Mouse (Mus musculus) forebrain, embryonic 13.5 days (tissue): ENCODE data around the gene Ptpn11. TPM values are rescaled to one million over a fixed set of nuclear protein-coding genes. Genes with fewer than 3 reads are reported as not detected.
"Not testable (repeated sequence)": the region's sequence is repeated elsewhere in the genome, so short reads cannot be mapped to it uniquely, and the experiment has no call there.

Experiments used
- ATAC-seq: fragments of 200-750 bp; cut with Nextera tagmentation; 2 replicates; pipeline ENCODE4 v1.8.0; 2017
- H3K27ac ChIP-seq: fragments of 300-500 bp; sonication (generic); 2 replicates; pipeline ENCODE4 v1.5.1; 2015; ENCODE audit warnings: inconsistent platforms, mild to moderate bottlenecking, moderate library complexity
- H3K27me3 ChIP-seq: fragments of 300-500 bp; sonication (generic); 2 replicates; pipeline ENCODE4 v1.6.1; 2015; ENCODE audit warnings: mild to moderate bottlenecking, inconsistent platforms
- H3K36me3 ChIP-seq: fragments of 300-500 bp; sonication (generic); 2 replicates; pipeline ENCODE4 v1.6.1; 2015; ENCODE audit warnings: mild to moderate bottlenecking, inconsistent platforms; ENCODE audit not compliant: poor library complexity, severe bottlenecking
- H3K4me1 ChIP-seq: fragments of 300-500 bp; sonication (generic); 2 replicates; pipeline ENCODE4 v1.6.1; 2015; ENCODE audit warnings: inconsistent platforms
- H3K4me2 ChIP-seq: fragments of 300-500 bp; sonication (generic); 2 replicates; pipeline ENCODE4 v1.6.1; 2015; ENCODE audit warnings: inconsistent platforms, mild to moderate bottlenecking, moderate library complexity
- H3K4me3 ChIP-seq: fragments of 300-500 bp; sonication (generic); 2 replicates; pipeline ENCODE4 v1.5.1; 2015; ENCODE audit warnings: mild to moderate bottlenecking, inconsistent platforms
- H3K9ac ChIP-seq: fragments of 300-500 bp; sonication (generic); 2 replicates; pipeline ENCODE4 v1.6.1; 2015; ENCODE audit warnings: mild to moderate bottlenecking, inconsistent platforms
- H3K9me3 ChIP-seq: fragments of 300-500 bp; sonication (generic); replicated peaks from 2 replicates; pipeline ENCODE4 v1.6.1; 2016; ENCODE audit warnings: inconsistent platforms
- WGBS: fragments of 180-500 bp; shearing (Covaris S2); methylation state at CpG from one replicate; pipeline ENCODE4 v1.1.7; 2015; 5-methylcytosine and 5-hydroxymethylcytosine counted together
- polyA plus RNA-seq: library from polyadenylated mRNA; unstranded; fragments of >200 nt; fragmentation: Nextera tagmentation; extraction: Ambion mirVana; gene quantifications from 2 replicates; pipeline ENCODE4 v1.2.1, GENCODE M21; 2015

Ptpn11 gene
- polyA plus RNA-seq, 1 experiment from 2014 or later, result 27.8 TPM

- 89% methylated on average over 6 of the region's 6 CpGs for WGBS
- Histone ChIP-seq H3K36me3 (peaks cover 70% of the 10 kb centered on the region), H3K27ac (no peak overlapping the region), H3K27me3 (no peaks in the 10 kb centered on the region), H3K4me2 (no peak overlapping the region), H3K9ac (no peak overlapping the region), H3K4me1 (peaks cover 7% of the 10 kb centered on the region; the same call in 1 of the 2 replicates), H3K9me3 (no peaks in the 10 kb centered on the region), H3K4me3 (no peak overlapping the region)
- ATAC-seq, result no peak
These were observed 20.9 kb upstream of the Ptpn11 start for GRCm38 (mm10) chr5:121212108-121212507.

GRCm38 (mm10) chr5:121210601-121210924 lies 19.4 kb upstream of the Ptpn11 start:
- ATAC-seq, result no peak

GRCm38 (mm10) chr5:121209755-121210600 lies 18.8 kb upstream of the Ptpn11 start:
- no peak for ATAC-seq
- WGBS, result 91% methylated on average over 9 of the region's 9 CpGs

More at GRCm38 (mm10) chr5:121210601-121210924, 19.4 kb upstream of the Ptpn11 start:
- 87% methylated on average over 1 of the region's 1 CpGs for WGBS
- Histone ChIP-seq H3K4me2 (no peak overlapping the region), H3K4me1 (peaks cover 21% of the 10 kb centered on the region), H3K9me3 (no peaks in the 10 kb centered on the region), H3K4me3 (no peak overlapping the region), H3K27me3 (no peaks in the 10 kb centered on the region), H3K36me3 (peaks cover 81% of the 10 kb centered on the region), H3K9ac (no peak overlapping the region), H3K27ac (no peak overlapping the region)

GRCm38 (mm10) chr5:121206984-121207383 lies 15.8 kb upstream of the Ptpn11 start:
- peaks cover 65% of the 10 kb centered on the region for H3K36me3 ChIP-seq
- no peak for ATAC-seq
- peaks cover 28% of the 10 kb centered on the region for H3K4me1 ChIP-seq
- no peaks in the 10 kb centered on the region for H3K9me3 ChIP-seq
- no peak overlapping the region for H3K9ac ChIP-seq
- no peak overlapping the region for H3K4me2 ChIP-seq
- no peaks in the 10 kb centered on the region for H3K27me3 ChIP-seq
- no peak overlapping the region for H3K27ac ChIP-seq
- H3K4me3 ChIP-seq, result no peak overlapping the region
- 93% methylated on average over 3 of the region's 3 CpGs for WGBS

More at GRCm38 (mm10) chr5:121209755-121210600, 18.8 kb upstream of the Ptpn11 start:
- peaks cover 82% of the 10 kb centered on the region for H3K36me3 ChIP-seq
- no peak overlapping the region for H3K27ac ChIP-seq
- H3K9me3 ChIP-seq, result no peaks in the 10 kb centered on the region
- no peak overlapping the region for H3K4me2 ChIP-seq
- no peak overlapping the region for H3K4me3 ChIP-seq
- no peak overlapping the region for H3K9ac ChIP-seq
- H3K4me1 ChIP-seq, result peaks cover 27% of the 10 kb centered on the region
- no peaks in the 10 kb centered on the region for H3K27me3 ChIP-seq

GRCm38 (mm10) chr5:121206540-121206939 lies 15.3 kb upstream of the Ptpn11 start:
- H3K4me3 ChIP-seq, result no peak overlapping the region
- 83% methylated on average over 9 of the region's 9 CpGs for WGBS
- no peak overlapping the region for H3K4me2 ChIP-seq

GRCm38 (mm10) chr5:121205537-121206130 lies 14.4 kb upstream of the Ptpn11 start:
- H3K27ac ChIP-seq, H3K9me3 ChIP-seq, ATAC-seq, H3K27me3 ChIP-seq: not testable (repeated sequence)
- H3K4me1 ChIP-seq, result peaks cover 28% of the 10 kb centered on the region
- WGBS, result 81% methylated on average over 8 of the region's 10 CpGs
- peak overlapping the region; percentile 98 for H3K4me3 ChIP-seq
- peak overlapping the region; percentile 84 for H3K4me2 ChIP-seq
- H3K36me3 ChIP-seq, result peaks cover 52% of the 10 kb centered on the region
- peak overlapping the region; percentile 98 for H3K9ac ChIP-seq

More at GRCm38 (mm10) chr5:121206540-121206939, 15.3 kb upstream of the Ptpn11 start:
- Histone ChIP-seq H3K36me3 (peaks cover 61% of the 10 kb centered on the region), H3K27me3 (no peaks in the 10 kb centered on the region), H3K4me1 (peaks cover 28% of the 10 kb centered on the region), H3K9me3 (no peaks in the 10 kb centered on the region), H3K27ac (no peak overlapping the region), H3K9ac (peak overlapping the region; percentile 98; the same call in 1 of the 2 replicates)
- no peak for ATAC-seq

GRCm38 (mm10) chr5:121204132-121205089 lies 13.2 kb upstream of the Ptpn11 start, which contains the start of gene Rpl6:
Gene Rpl6, plus strand, starts transcription at chr5:121204481.
- peak; percentile 94 for ATAC-seq
- WGBS, result 2% methylated on average over 52 of the region's 52 CpGs
- H3K27me3 ChIP-seq, result peaks cover 2% of the 10 kb centered on the region; the same call in 1 of the 2 replicates

GRCm38 (mm10) chr5:121202467-121202866 lies 11.3 kb upstream of the Ptpn11 start:
- H3K9ac ChIP-seq, result no peak overlapping the region
- ATAC-seq, result no peak
- peaks cover 8% of the 10 kb centered on the region; the same call in 1 of the 2 replicates for H3K27me3 ChIP-seq
- H3K4me2 ChIP-seq, result no peak overlapping the region
- H3K9me3 ChIP-seq, result no peaks in the 10 kb centered on the region
- WGBS, result 74% methylated on average over 1 of the region's 1 CpGs
- peaks cover 23% of the 10 kb centered on the region for H3K4me1 ChIP-seq
- no peak overlapping the region for H3K4me3 ChIP-seq
- H3K27ac ChIP-seq, result no peak overlapping the region
- H3K36me3 ChIP-seq, result peaks cover 20% of the 10 kb centered on the region

More at GRCm38 (mm10) chr5:121204132-121205089, 13.2 kb upstream of the Ptpn11 start, which contains the start of gene Rpl6:
- peak within 1 kb of the TSS; percentile 77 for H3K27ac ChIP-seq
- peak within 1 kb of the TSS; percentile 98 for H3K9ac ChIP-seq
- H3K4me3 ChIP-seq, result peak within 1 kb of the TSS; percentile 98
- peaks cover 28% of the 10 kb centered on the region for H3K4me1 ChIP-seq
- peaks cover 40% of the 10 kb centered on the region for H3K36me3 ChIP-seq
- H3K9me3 ChIP-seq, result no peaks in the 10 kb centered on the region
- H3K4me2 ChIP-seq, result peak within 1 kb of the TSS; percentile 84

- 51% methylated on average over 3 of the region's 3 CpGs for WGBS
- H3K4me3 ChIP-seq, result no peak overlapping the region
These were observed 10.5 kb upstream of the Ptpn11 start for GRCm38 (mm10) chr5:121201739-121202138.

GRCm38 (mm10) chr5:121198376-121198775 lies 7.2 kb upstream of the Ptpn11 start:
- H3K9me3 ChIP-seq, result no peaks in the 10 kb centered on the region
- 78% methylated on average over 5 of the region's 5 CpGs for WGBS

More at GRCm38 (mm10) chr5:121201739-121202138, 10.5 kb upstream of the Ptpn11 start:
- H3K9ac ChIP-seq, result no peak overlapping the region
- H3K27me3 ChIP-seq, result peaks cover 15% of the 10 kb centered on the region; the same call in 1 of the 2 replicates
- peaks cover 13% of the 10 kb centered on the region for H3K36me3 ChIP-seq
- H3K4me1 ChIP-seq, result peaks cover 19% of the 10 kb centered on the region
- no peak overlapping the region for H3K4me2 ChIP-seq
- no peak overlapping the region for H3K27ac ChIP-seq
- ATAC-seq, result no peak
- H3K9me3 ChIP-seq, result no peaks in the 10 kb centered on the region

GRCm38 (mm10) chr5:121197337-121197736 lies 6.1 kb upstream of the Ptpn11 start:
- no peak overlapping the region for H3K27ac ChIP-seq
- WGBS, result 81% methylated on average over 2 of the region's 2 CpGs
- no peak overlapping the region for H3K9ac ChIP-seq
- H3K27me3 ChIP-seq, result peaks cover 25% of the 10 kb centered on the region; the same call in 1 of the 2 replicates
- H3K9me3 ChIP-seq, result no peaks in the 10 kb centered on the region
- no peaks in the 10 kb centered on the region for H3K4me1 ChIP-seq
- H3K36me3 ChIP-seq, result no peaks in the 10 kb centered on the region
- no peak overlapping the region for H3K4me2 ChIP-seq
- no peak for ATAC-seq
- no peak overlapping the region for H3K4me3 ChIP-seq

More at GRCm38 (mm10) chr5:121198376-121198775, 7.2 kb upstream of the Ptpn11 start:
- H3K9ac ChIP-seq, result no peak overlapping the region
- H3K27me3 ChIP-seq, result peaks cover 25% of the 10 kb centered on the region; the same call in 1 of the 2 replicates
- no peak for ATAC-seq
- H3K4me3 ChIP-seq, result no peak overlapping the region
- no peak overlapping the region for H3K27ac ChIP-seq
- H3K4me1 ChIP-seq, result no peaks in the 10 kb centered on the region
- no peak overlapping the region for H3K4me2 ChIP-seq
- no peaks in the 10 kb centered on the region for H3K36me3 ChIP-seq
